Mouse (Mus musculus): ENCODE data around the gene Gm20388.

GRCm38 (mm10) chr8:124212148-124212547, 4301.5 kb downstream of the Gm20388 start:
- no peak for TF ChIP-seq CTCF (IDR thresholded peaks at IDR 0.05; ENCODE audit: extremely low read depth, insufficient read depth, low read length)
- TF ChIP-seq POLR2A (IDR thresholded peaks at IDR 0.05; ENCODE audit: extremely low read depth, insufficient read depth, low read length): no peak

Measured in cortical plate, adult 2 months (tissue).